Mouse (Mus musculus) liver, embryonic 14.5 days (tissue): ENCODE results near the gene Oas1d. TPM values are rescaled to one million over a fixed set of nuclear protein-coding genes. Genes with fewer than 3 reads are reported as not detected.
A peak's percentile ranks its signal among the peaks of the same experiment; 100 is the strongest.

Experiments
- ATAC-seq: fragments of 200-750 bp; cut with Nextera tagmentation; 2 replicates; pipeline ENCODE4 v1.8.0; 2017; ENCODE audit warnings: moderate number of reproducible peaks, mild to moderate bottlenecking, moderate library complexity; ENCODE audit not compliant: insufficient read depth
- DNase-seq, 3 experiments: peaks; one replicate each; pipeline ENCODE4 v3.0.0-alpha.2; 2012 to 2013; ENCODE audit warnings: low read depth in 3 of 3, low spot score in 3 of 3
- H3K27ac ChIP-seq: fragments of 300-500 bp; sonication (generic); 2 replicates; pipeline ENCODE4 v1.5.1; 2014; ENCODE audit warnings: moderate library complexity, mild to moderate bottlenecking, control low read depth, inconsistent platforms
- H3K27me3 ChIP-seq: fragments of 300-500 bp; sonication (generic); 2 replicates; pipeline ENCODE4 v1.6.1; 2014; ENCODE audit warnings: mild to moderate bottlenecking, low read length, moderate library complexity; ENCODE audit not compliant: control insufficient read depth, insufficient read depth
- H3K36me3 ChIP-seq: fragments of 300-500 bp; sonication (generic); replicated peaks from 2 replicates; pipeline ENCODE4 v1.6.1; 2014; ENCODE audit warnings: low read depth; ENCODE audit not compliant: control insufficient read depth, insufficient read depth
- H3K4me1 ChIP-seq, 2 experiments: fragments of 200-500 bp in 1 of 2; fragments of 300-500 bp in 1 of 2; sonication (generic) in 1 of 2; replicated peaks; 2 replicates each; pipeline ENCODE4 v1.6.1; 2012 to 2014; ENCODE audit warnings: antibody characterized with exemption in 1 of 2, inconsistent platforms in 1 of 2, low read length in 1 of 2; ENCODE audit not compliant: control insufficient read depth in 2 of 2, insufficient read depth in 2 of 2
- H3K4me2 ChIP-seq: fragments of 300-500 bp; sonication (generic); 2 replicates; pipeline ENCODE4 v1.6.1; 2014; ENCODE audit warnings: low read depth, mild to moderate bottlenecking, control low read depth, moderate library complexity
- H3K4me3 ChIP-seq, 2 experiments: fragments of 200-500 bp in 1 of 2; fragments of 300-500 bp in 1 of 2; sonication (generic) in 1 of 2; 2 replicates each; pipeline ENCODE4 v1.5.1; 2012 to 2014; ENCODE audit warnings: low read depth in 2 of 2, low read length in 2 of 2, mild to moderate bottlenecking in 2 of 2, control low read depth in 1 of 2, inconsistent platforms in 1 of 2, moderate library complexity in 1 of 2; ENCODE audit not compliant: insufficient read depth in 1 of 2
- H3K9ac ChIP-seq: fragments of 300-500 bp; sonication (generic); replicated peaks from 2 replicates; pipeline ENCODE4 v1.6.1; 2014; ENCODE audit warnings: mild to moderate bottlenecking, control low read depth, moderate library complexity
- H3K9me3 ChIP-seq: fragments of 300-500 bp; sonication (generic); 2 replicates; pipeline ENCODE4 v1.6.1; 2016; ENCODE audit warnings: low read length, mixed read lengths; ENCODE audit not compliant: control insufficient read depth
- CTCF ChIP-seq: IDR thresholded peaks from 2 replicates; pipeline ENCODE4 v1.5.1; 2016; ENCODE audit warnings: antibody characterized with exemption, low read depth, control low read depth
- EP300 ChIP-seq: IDR thresholded peaks from 2 replicates; pipeline ENCODE4 v1.6.1; 2016; ENCODE audit warnings: antibody characterized with exemption, low read depth
- WGBS: fragments of 180-500 bp; shearing (Covaris S2); extraction: QIAGEN DNeasy Blood & Tissue Kit; methylation state at CpG from one replicate; pipeline ENCODE4 v1.1.7; 2014; ENCODE audit not compliant: insufficient replicate concordance; 5-methylcytosine and 5-hydroxymethylcytosine counted together
- polyA plus RNA-seq, 2 experiments: library from polyadenylated mRNA; depleted of rRNA in 1 of 2; stranded (reverse) in 1 of 2; unstranded in 1 of 2; fragments of >200 nt; fragmentation: Nextera tagmentation in 1 of 2; extraction: Ambion mirVana in 1 of 2; gene quantifications; 2 replicates each; pipeline versions ENCODE4 v1.2.1 to v1.2.3; 2012 to 2014

Oas1d gene
- polyA plus RNA-seq, 2 experiments = not detected

DNA sequence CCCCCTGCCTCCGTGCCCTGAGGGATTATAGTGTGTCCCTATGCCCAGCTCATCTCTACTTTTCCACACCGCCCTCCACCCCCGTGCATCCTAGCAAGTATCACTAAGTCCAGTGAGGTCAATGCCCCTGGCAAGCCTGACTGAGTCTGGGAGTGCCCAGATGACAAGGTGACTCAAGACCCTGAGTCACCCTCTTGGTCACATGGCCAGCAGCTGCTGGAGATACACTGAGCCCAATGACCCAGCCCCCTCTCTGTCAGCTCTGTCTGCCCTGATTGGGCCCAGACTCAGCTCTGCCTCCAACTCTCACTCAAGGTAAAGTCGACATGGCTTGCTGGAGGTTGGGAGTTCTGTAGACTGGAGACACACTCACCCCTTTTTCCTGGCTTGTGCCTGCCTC lies 23.5 kb downstream of the Oas1d start:
- no peaks in the 10 kb centered on the region for H3K4me1 ChIP-seq
- H3K4me2 ChIP-seq = no peak overlapping the region
- no peak for TF ChIP-seq EP300
- no peak for TF ChIP-seq CTCF
- DNase-seq = no peak
- H3K9ac ChIP-seq = no peak overlapping the region
- H3K27me3 ChIP-seq = no peaks in the 10 kb centered on the region
- H3K27ac ChIP-seq = no peak overlapping the region
- no peaks in the 10 kb centered on the region for H3K9me3 ChIP-seq
- no peak for ATAC-seq
- WGBS = 53% methylated on average over 4 of the region's 4 CpGs
- H3K36me3 ChIP-seq = no peaks in the 10 kb centered on the region
- H3K4me3 ChIP-seq = no peak overlapping the region

DNA sequence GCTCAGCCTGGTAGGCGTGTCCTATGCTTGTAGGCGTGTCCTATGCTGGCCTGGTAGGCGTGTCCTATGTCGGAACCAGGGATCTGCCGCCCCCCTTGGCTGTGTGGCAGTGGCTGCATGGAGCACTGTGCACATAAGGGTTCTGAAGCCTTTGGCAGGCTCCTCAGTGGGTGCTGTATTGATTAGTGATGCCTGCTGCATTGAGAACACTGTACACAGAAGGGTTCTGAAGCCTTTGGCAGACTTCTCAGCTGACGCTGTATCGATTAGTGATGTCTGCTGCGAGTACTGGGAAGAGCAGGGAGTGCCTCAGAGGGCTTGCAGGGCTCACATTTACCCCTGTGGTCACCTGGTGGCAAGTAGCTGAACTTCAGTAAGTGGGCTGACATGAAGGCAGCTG lies 24.2 kb downstream of the Oas1d start:
- TF ChIP-seq CTCF = no peak
- TF ChIP-seq EP300 = no peak
- no peak overlapping the region for H3K9ac ChIP-seq
- H3K27me3 ChIP-seq = no peaks in the 10 kb centered on the region
- H3K27ac ChIP-seq = no peak overlapping the region
- H3K9me3 ChIP-seq = no peaks in the 10 kb centered on the region
- DNase-seq (no peak), ATAC-seq (no peak)
- no peak overlapping the region for H3K4me3 ChIP-seq
- 26% methylated on average over 8 of the region's 8 CpGs for WGBS
- no peaks in the 10 kb centered on the region for H3K4me1 ChIP-seq
- H3K36me3 ChIP-seq = no peaks in the 10 kb centered on the region
- H3K4me2 ChIP-seq = no peak overlapping the region

- no peak for ATAC-seq
Observed at GRCm38 (mm10) chr5:120942076-120942475, 27.7 kb downstream of the Oas1d start.

GRCm38 (mm10) chr5:120952242-120952770 lies 38.0 kb downstream of the Oas1d start:
- WGBS = 46% methylated on average over 10 of the region's 10 CpGs
- H3K9ac ChIP-seq = no peak overlapping the region
- DNase-seq (no peak), ATAC-seq (no peak)
- H3K9me3 ChIP-seq = no peaks in the 10 kb centered on the region
- no peaks in the 10 kb centered on the region for H3K36me3 ChIP-seq
- no peak overlapping the region for H3K4me3 ChIP-seq
- TF ChIP-seq CTCF (no peak), EP300 (no peak)
- no peak overlapping the region for H3K27ac ChIP-seq
- no peak overlapping the region for H3K4me2 ChIP-seq
- H3K27me3 ChIP-seq = no peaks in the 10 kb centered on the region
- no peaks in the 10 kb centered on the region for H3K4me1 ChIP-seq

More at GRCm38 (mm10) chr5:120942076-120942475, 27.7 kb downstream of the Oas1d start:
- Histone ChIP-seq H3K36me3 (no peaks in the 10 kb centered on the region), H3K9me3 (no peaks in the 10 kb centered on the region), H3K9ac (no peak overlapping the region), H3K4me3 (no peak overlapping the region), H3K4me2 (no peak overlapping the region), H3K27ac (no peak overlapping the region), H3K4me1 (no peaks in the 10 kb centered on the region), H3K27me3 (no peaks in the 10 kb centered on the region)
- DNase-seq = no peak
- 52% methylated on average over 10 of the region's 10 CpGs for WGBS
- TF ChIP-seq CTCF (no peak), EP300 (no peak)

- Histone ChIP-seq H3K4me2 (no peak overlapping the region), H3K36me3 (no peaks in the 10 kb centered on the region), H3K4me1 (no peaks in the 10 kb centered on the region), H3K27ac (no peak overlapping the region), H3K4me3 (no peak overlapping the region), H3K27me3 (no peaks in the 10 kb centered on the region), H3K9ac (no peak overlapping the region), H3K9me3 (no peaks in the 10 kb centered on the region)
- TF ChIP-seq CTCF (peak; percentile 84), EP300 (no peak)
- WGBS = 17% methylated on average over 5 of the region's 5 CpGs
- ATAC-seq (no peak), DNase-seq (no peak)
Observed at GRCm38 (mm10) chr5:120953974-120954373, 39.6 kb downstream of the Oas1d start.
